Mouse (Mus musculus): Measurements from ENCODE around the gene Inpp5d. TPM values are rescaled to one million over a fixed set of nuclear protein-coding genes. Genes with fewer than 3 reads are reported as not detected.
"Not testable (repeated sequence)": the region's sequence is repeated elsewhere in the genome, so short reads cannot be mapped to it uniquely, and the experiment has no call there.

Inpp5d gene
- polyA plus RNA-seq, 1 experiment = 18.2 TPM

GRCm38 (mm10) chr1:87660740-87661139 lies 40.6 kb downstream of the Inpp5d start:
- Histone ChIP-seq H3K4me1 (ENCODE audit: control insufficient read depth, insufficient read depth, low read length) (peaks cover 3% of the 10 kb centered on the region), H3K27ac (ENCODE audit: insufficient read depth, low read length) (no peak overlapping the region), H3K4me3 (ENCODE audit: insufficient read depth, low read length) (no peak overlapping the region)
- TF ChIP-seq CTCF (IDR thresholded peaks at IDR 0.05; ENCODE audit: extremely low read depth, insufficient read depth, low read length) (no peak), POLR2A (IDR thresholded peaks at IDR 0.05; ENCODE audit: extremely low read depth, insufficient read depth, low read length) (no peak)

GRCm38 (mm10) chr1:87663992-87664391 lies 43.9 kb downstream of the Inpp5d start:
- peaks cover 1% of the 10 kb centered on the region for H3K4me1 ChIP-seq (ENCODE audit: control insufficient read depth, insufficient read depth, low read length)
- TF ChIP-seq CTCF (IDR thresholded peaks at IDR 0.05; ENCODE audit: extremely low read depth, insufficient read depth, low read length) (0 out of 2 replicates have a peak, but pooled peaks have one; percentile 11), POLR2A (IDR thresholded peaks at IDR 0.05; ENCODE audit: extremely low read depth, insufficient read depth, low read length) (no peak)

GRCm38 (mm10) chr1:87667006-87667405 lies 46.9 kb downstream of the Inpp5d start:
- TF ChIP-seq CTCF (IDR thresholded peaks at IDR 0.05; ENCODE audit: extremely low read depth, insufficient read depth, low read length) = no peak
- TF ChIP-seq POLR2A (IDR thresholded peaks at IDR 0.05; ENCODE audit: extremely low read depth, insufficient read depth, low read length) = no peak
- Histone ChIP-seq H3K27ac (ENCODE audit: insufficient read depth, low read length) (no peak overlapping the region), H3K4me3 (ENCODE audit: insufficient read depth, low read length) (no peak overlapping the region), H3K4me1 (ENCODE audit: control insufficient read depth, insufficient read depth, low read length) (peaks cover 1% of the 10 kb centered on the region; the same call in 1 of the 2 replicates)

More at GRCm38 (mm10) chr1:87663992-87664391, 43.9 kb downstream of the Inpp5d start:
- Histone ChIP-seq H3K27ac (ENCODE audit: insufficient read depth, low read length) (no peak overlapping the region), H3K4me3 (ENCODE audit: insufficient read depth, low read length) (no peak overlapping the region)

- peaks cover 1% of the 10 kb centered on the region; the same call in 1 of the 2 replicates for H3K4me1 ChIP-seq (ENCODE audit: control insufficient read depth, insufficient read depth, low read length)
- H3K4me3 ChIP-seq (ENCODE audit: insufficient read depth, low read length) = no peak overlapping the region
- H3K27ac ChIP-seq (ENCODE audit: insufficient read depth, low read length) = no peak overlapping the region
- TF ChIP-seq CTCF (IDR thresholded peaks at IDR 0.05; ENCODE audit: extremely low read depth, insufficient read depth, low read length) = no peak
These were observed 48.2 kb downstream of the Inpp5d start for GRCm38 (mm10) chr1:87668300-87668699.

GRCm38 (mm10) chr1:87671483-87671882 lies 51.4 kb downstream of the Inpp5d start:
- Histone ChIP-seq H3K27ac (ENCODE audit: insufficient read depth, low read length) (no peak overlapping the region), H3K4me1 (ENCODE audit: control insufficient read depth, insufficient read depth, low read length) (peaks cover 1% of the 10 kb centered on the region; the same call in 1 of the 2 replicates), H3K4me3 (ENCODE audit: insufficient read depth, low read length) (no peak overlapping the region)
- no peak for TF ChIP-seq POLR2A (IDR thresholded peaks at IDR 0.05; ENCODE audit: extremely low read depth, insufficient read depth, low read length)
- no peak for TF ChIP-seq CTCF (IDR thresholded peaks at IDR 0.05; ENCODE audit: extremely low read depth, insufficient read depth, low read length)

- TF ChIP-seq CTCF (IDR thresholded peaks at IDR 0.05; ENCODE audit: extremely low read depth, insufficient read depth, low read length) (no peak), POLR2A (IDR thresholded peaks at IDR 0.05; ENCODE audit: extremely low read depth, insufficient read depth, low read length) (no peak)
- Histone ChIP-seq H3K4me3 (ENCODE audit: insufficient read depth, low read length) (no peak overlapping the region), H3K27ac (ENCODE audit: insufficient read depth, low read length) (no peak overlapping the region), H3K4me1 (ENCODE audit: control insufficient read depth, insufficient read depth, low read length) (peaks cover 6% of the 10 kb centered on the region)
These were observed 53.9 kb downstream of the Inpp5d start for GRCm38 (mm10) chr1:87673822-87674604.

GRCm38 (mm10) chr1:87676006-87676405 lies 55.9 kb downstream of the Inpp5d start:
- Histone ChIP-seq H3K4me1 (ENCODE audit: control insufficient read depth, insufficient read depth, low read length) (peaks cover 7% of the 10 kb centered on the region), H3K27ac (ENCODE audit: insufficient read depth, low read length) (no peak overlapping the region), H3K4me3 (ENCODE audit: insufficient read depth, low read length) (no peak overlapping the region)
- TF ChIP-seq CTCF (IDR thresholded peaks at IDR 0.05; ENCODE audit: extremely low read depth, insufficient read depth, low read length) (no peak), POLR2A (IDR thresholded peaks at IDR 0.05; ENCODE audit: extremely low read depth, insufficient read depth, low read length) (no peak)

- TF ChIP-seq POLR2A (IDR thresholded peaks at IDR 0.05; ENCODE audit: extremely low read depth, insufficient read depth, low read length) = no peak
- TF ChIP-seq CTCF (IDR thresholded peaks at IDR 0.05; ENCODE audit: extremely low read depth, insufficient read depth, low read length) = no peak
- H3K27ac ChIP-seq (ENCODE audit: insufficient read depth, low read length) = peak overlapping the region; percentile 66
- H3K4me1 ChIP-seq (ENCODE audit: control insufficient read depth, insufficient read depth, low read length) = peaks cover 7% of the 10 kb centered on the region
- H3K4me3 ChIP-seq (ENCODE audit: insufficient read depth, low read length) = no peak overlapping the region
These were observed 59.0 kb downstream of the Inpp5d start for GRCm38 (mm10) chr1:87679089-87679488.

GRCm38 (mm10) chr1:87680950-87681349 lies 60.8 kb downstream of the Inpp5d start:
- Histone ChIP-seq H3K27ac (ENCODE audit: insufficient read depth, low read length) (0 out of 2 replicates have a peak overlapping the region, but pooled peaks have one; percentile 68), H3K4me3 (ENCODE audit: insufficient read depth, low read length) (no peak overlapping the region), H3K4me1 (ENCODE audit: control insufficient read depth, insufficient read depth, low read length) (peaks cover 7% of the 10 kb centered on the region)
- TF ChIP-seq POLR2A (IDR thresholded peaks at IDR 0.05; ENCODE audit: extremely low read depth, insufficient read depth, low read length) (0 out of 2 replicates have a peak, but pooled peaks have one; percentile 22), CTCF (IDR thresholded peaks at IDR 0.05; ENCODE audit: extremely low read depth, insufficient read depth, low read length) (no peak)

GRCm38 (mm10) chr1:87682473-87682872 lies 62.4 kb downstream of the Inpp5d start:
- not testable (repeated sequence) for H3K27ac ChIP-seq (ENCODE audit: insufficient read depth, low read length); H3K4me3 ChIP-seq (ENCODE audit: insufficient read depth, low read length); H3K4me1 ChIP-seq (ENCODE audit: control insufficient read depth, insufficient read depth, low read length)
